Mouse (Mus musculus) kidney, postnatal 25 days (tissue): Measurements from ENCODE around the gene Fam229a.
"Not testable (repeated sequence)": the region's sequence is repeated elsewhere in the genome, so short reads cannot be mapped to it uniquely, and the experiment has no call there.

Experiments
- DNase-seq, 2 experiments: peaks; one replicate each; pipeline ENCODE4 v3.0.0; 2021; ENCODE audit warnings: mixed read lengths in 2 of 2

Fam229a gene

DNA sequence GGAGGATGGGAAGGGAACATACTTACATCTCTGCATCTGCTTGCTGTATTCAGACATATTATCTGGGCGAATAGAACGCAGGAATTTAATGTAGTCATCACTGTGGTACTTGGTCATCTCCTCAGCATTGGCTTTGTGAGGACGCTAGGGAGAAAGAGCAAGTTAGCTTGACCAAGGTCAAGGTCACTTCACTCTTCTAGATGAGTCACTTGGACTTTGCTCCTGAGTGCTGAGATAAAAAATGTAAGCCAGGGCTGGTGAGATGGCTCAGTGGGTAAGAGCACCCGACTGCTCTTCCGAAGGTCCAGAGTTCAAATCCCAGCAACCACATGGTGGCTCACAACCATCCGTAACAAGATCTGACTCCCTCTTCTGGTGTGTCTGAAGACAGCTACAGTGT lies 37.9 kb downstream of the Fam229a start:
- DNase-seq = not testable (repeated sequence)

DNA sequence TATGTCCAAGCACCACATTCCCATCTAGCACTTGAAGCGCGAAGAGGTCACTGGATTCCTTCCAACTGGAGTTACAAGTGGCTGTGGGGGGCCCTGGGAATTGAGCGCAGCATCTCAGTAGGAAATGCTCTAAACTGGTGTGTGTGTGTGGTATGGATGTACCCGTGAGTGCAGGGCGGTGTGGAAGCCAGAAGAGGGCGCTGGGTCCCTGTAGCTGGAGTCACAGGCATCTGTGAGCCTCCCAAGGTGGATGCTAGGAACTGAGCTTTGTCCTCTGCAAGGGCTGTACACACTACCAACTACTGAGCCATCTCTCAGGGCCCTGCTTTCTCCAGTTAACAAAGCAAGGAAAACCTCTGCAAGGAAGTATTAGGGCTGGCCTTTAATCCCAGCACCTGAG lies 49.0 kb downstream of the Fam229a start:
- peak; percentile 41 to 55 for DNase-seq
